Mouse (Mus musculus) liver, embryonic 14.5 days (tissue): ENCODE data around the gene Gnaq. TPM values are rescaled to one million over a fixed set of nuclear protein-coding genes. Genes with fewer than 3 reads are reported as not detected.

Experiments
- ATAC-seq: fragments of 200-750 bp; cut with Nextera tagmentation; 2 replicates; pipeline ENCODE4 v1.8.0; 2017; ENCODE audit warnings: moderate number of reproducible peaks, mild to moderate bottlenecking, moderate library complexity; ENCODE audit not compliant: insufficient read depth
- DNase-seq, 3 experiments: peaks; one replicate each; pipeline ENCODE4 v3.0.0-alpha.2; 2012 to 2013; ENCODE audit warnings: low read depth in 3 of 3, low spot score in 3 of 3
- H3K27ac ChIP-seq: fragments of 300-500 bp; sonication (generic); 2 replicates; pipeline ENCODE4 v1.5.1; 2014; ENCODE audit warnings: moderate library complexity, mild to moderate bottlenecking, control low read depth, inconsistent platforms
- H3K27me3 ChIP-seq: fragments of 300-500 bp; sonication (generic); 2 replicates; pipeline ENCODE4 v1.6.1; 2014; ENCODE audit warnings: mild to moderate bottlenecking, low read length, moderate library complexity; ENCODE audit not compliant: control insufficient read depth, insufficient read depth
- H3K36me3 ChIP-seq: fragments of 300-500 bp; sonication (generic); replicated peaks from 2 replicates; pipeline ENCODE4 v1.6.1; 2014; ENCODE audit warnings: low read depth; ENCODE audit not compliant: control insufficient read depth, insufficient read depth
- H3K4me1 ChIP-seq, 2 experiments: fragments of 200-500 bp in 1 of 2; fragments of 300-500 bp in 1 of 2; sonication (generic) in 1 of 2; replicated peaks; 2 replicates each; pipeline ENCODE4 v1.6.1; 2012 to 2014; ENCODE audit warnings: antibody characterized with exemption in 1 of 2, inconsistent platforms in 1 of 2, low read length in 1 of 2; ENCODE audit not compliant: control insufficient read depth in 2 of 2, insufficient read depth in 2 of 2
- H3K4me2 ChIP-seq: fragments of 300-500 bp; sonication (generic); 2 replicates; pipeline ENCODE4 v1.6.1; 2014; ENCODE audit warnings: low read depth, mild to moderate bottlenecking, control low read depth, moderate library complexity
- H3K4me3 ChIP-seq, 2 experiments: fragments of 200-500 bp in 1 of 2; fragments of 300-500 bp in 1 of 2; sonication (generic) in 1 of 2; 2 replicates each; pipeline ENCODE4 v1.5.1; 2012 to 2014; ENCODE audit warnings: low read depth in 2 of 2, low read length in 2 of 2, mild to moderate bottlenecking in 2 of 2, control low read depth in 1 of 2, inconsistent platforms in 1 of 2, moderate library complexity in 1 of 2; ENCODE audit not compliant: insufficient read depth in 1 of 2
- H3K9ac ChIP-seq: fragments of 300-500 bp; sonication (generic); replicated peaks from 2 replicates; pipeline ENCODE4 v1.6.1; 2014; ENCODE audit warnings: mild to moderate bottlenecking, control low read depth, moderate library complexity
- H3K9me3 ChIP-seq: fragments of 300-500 bp; sonication (generic); 2 replicates; pipeline ENCODE4 v1.6.1; 2016; ENCODE audit warnings: low read length, mixed read lengths; ENCODE audit not compliant: control insufficient read depth
- CTCF ChIP-seq: IDR thresholded peaks from 2 replicates; pipeline ENCODE4 v1.5.1; 2016; ENCODE audit warnings: antibody characterized with exemption, low read depth, control low read depth
- EP300 ChIP-seq: IDR thresholded peaks from 2 replicates; pipeline ENCODE4 v1.6.1; 2016; ENCODE audit warnings: antibody characterized with exemption, low read depth
- WGBS: fragments of 180-500 bp; shearing (Covaris S2); extraction: QIAGEN DNeasy Blood & Tissue Kit; methylation state at CpG from one replicate; pipeline ENCODE4 v1.1.7; 2014; ENCODE audit not compliant: insufficient replicate concordance; 5-methylcytosine and 5-hydroxymethylcytosine counted together
- polyA plus RNA-seq, 2 experiments: library from polyadenylated mRNA; depleted of rRNA in 1 of 2; stranded (reverse) in 1 of 2; unstranded in 1 of 2; fragments of >200 nt; fragmentation: Nextera tagmentation in 1 of 2; extraction: Ambion mirVana in 1 of 2; gene quantifications; 2 replicates each; pipeline versions ENCODE4 v1.2.1 to v1.2.3; 2012 to 2014

The Gnaq gene
- polyA plus RNA-seq, 2 experiments = 1.7 to 2.7 TPM

DNA sequence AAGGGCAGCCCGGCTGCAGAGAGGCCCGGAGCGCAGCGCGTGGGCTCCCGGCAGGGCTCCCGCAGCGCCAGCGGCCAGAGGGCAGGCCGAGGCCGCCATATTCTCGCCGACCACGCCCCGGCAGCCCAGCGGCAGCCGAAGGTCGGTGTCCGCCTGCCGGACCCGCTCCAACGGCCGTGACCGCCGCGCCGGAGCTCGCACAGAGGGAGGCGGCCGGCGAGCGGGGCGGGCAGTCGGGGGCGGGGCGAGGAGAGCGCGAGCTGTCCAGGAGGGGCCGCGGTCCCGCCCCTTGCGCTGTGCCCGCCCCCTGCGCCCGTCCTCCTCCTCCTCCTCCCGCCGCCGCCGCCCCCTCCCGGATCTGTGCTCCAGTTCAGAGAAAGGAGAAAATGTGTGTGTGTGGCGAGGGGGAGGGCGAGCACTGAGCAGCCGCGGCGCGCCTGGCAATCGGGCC lies 266 bp upstream of the Gnaq start:
- no peaks in the 10 kb centered on the region for H3K36me3 ChIP-seq
- no peak overlapping the region for H3K27ac ChIP-seq
- ATAC-seq (peak; percentile 87), DNase-seq (peak; percentile 31 to 47 (median 46))
- peak overlapping the region; percentile 67 for H3K4me2 ChIP-seq
- TF ChIP-seq EP300 = no peak
- TF ChIP-seq CTCF = no peak
- peaks cover 44% of the 10 kb centered on the region for H3K27me3 ChIP-seq
- peaks cover 0 to 12% of the 10 kb centered on the region in 2 experiments; a peak in 2 of 4 replicates for H3K4me1 ChIP-seq
- WGBS = under 1% methylated on average over 41 of the region's 57 CpGs
- H3K4me3 ChIP-seq = peak overlapping the region; percentile 60 to 66
- H3K9me3 ChIP-seq = no peaks in the 10 kb centered on the region
- peak overlapping the region; percentile 56 for H3K9ac ChIP-seq

DNA sequence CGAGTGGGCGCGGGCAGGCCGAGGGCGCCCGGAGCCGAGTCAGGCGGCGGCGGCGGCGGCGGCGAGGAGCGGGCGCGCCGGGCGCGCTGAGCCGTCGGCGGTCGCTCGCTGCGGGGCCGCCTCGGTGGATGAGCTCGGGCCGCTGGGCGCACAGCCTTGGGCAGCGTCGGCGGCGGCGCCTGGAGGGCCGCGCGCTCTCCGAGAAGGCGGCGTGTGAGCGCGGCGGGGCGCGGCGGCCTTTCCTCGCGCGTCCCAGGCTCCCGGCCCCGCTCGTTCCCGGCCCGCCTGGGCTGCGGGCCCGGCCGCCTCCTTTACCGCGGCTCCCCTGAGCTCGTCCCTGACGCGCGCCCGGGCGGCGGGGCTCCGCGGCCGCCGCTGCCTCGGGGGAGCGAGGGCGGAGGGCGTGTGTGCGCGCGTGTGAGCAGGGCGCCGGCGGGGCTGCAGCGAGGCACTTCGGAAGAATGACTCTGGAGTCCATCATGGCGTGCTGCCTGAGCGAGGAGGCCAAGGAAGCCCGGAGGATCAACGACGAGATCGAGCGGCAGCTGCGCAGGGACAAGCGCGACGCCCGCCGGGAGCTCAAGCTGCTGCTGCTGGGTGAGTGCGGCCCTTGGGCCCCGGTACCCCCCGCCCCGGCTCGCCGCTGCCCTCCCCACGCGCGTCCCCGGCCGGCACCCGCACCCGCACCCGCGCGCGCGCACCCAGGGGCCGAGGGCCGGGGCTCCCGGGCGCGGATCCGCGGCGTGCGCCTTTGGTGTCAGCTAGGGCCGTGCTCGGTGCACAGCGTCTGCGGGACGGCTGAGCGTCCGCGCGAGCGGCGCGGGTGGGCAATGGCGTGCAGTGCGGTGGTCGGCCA lies 462 bp downstream of the Gnaq start:
- TF ChIP-seq EP300 = no peak
- TF ChIP-seq CTCF = no peak
- under 1% methylated on average over 106 of the region's 139 CpGs for WGBS
- peak overlapping the region; percentile 67 for H3K4me2 ChIP-seq

DNA sequence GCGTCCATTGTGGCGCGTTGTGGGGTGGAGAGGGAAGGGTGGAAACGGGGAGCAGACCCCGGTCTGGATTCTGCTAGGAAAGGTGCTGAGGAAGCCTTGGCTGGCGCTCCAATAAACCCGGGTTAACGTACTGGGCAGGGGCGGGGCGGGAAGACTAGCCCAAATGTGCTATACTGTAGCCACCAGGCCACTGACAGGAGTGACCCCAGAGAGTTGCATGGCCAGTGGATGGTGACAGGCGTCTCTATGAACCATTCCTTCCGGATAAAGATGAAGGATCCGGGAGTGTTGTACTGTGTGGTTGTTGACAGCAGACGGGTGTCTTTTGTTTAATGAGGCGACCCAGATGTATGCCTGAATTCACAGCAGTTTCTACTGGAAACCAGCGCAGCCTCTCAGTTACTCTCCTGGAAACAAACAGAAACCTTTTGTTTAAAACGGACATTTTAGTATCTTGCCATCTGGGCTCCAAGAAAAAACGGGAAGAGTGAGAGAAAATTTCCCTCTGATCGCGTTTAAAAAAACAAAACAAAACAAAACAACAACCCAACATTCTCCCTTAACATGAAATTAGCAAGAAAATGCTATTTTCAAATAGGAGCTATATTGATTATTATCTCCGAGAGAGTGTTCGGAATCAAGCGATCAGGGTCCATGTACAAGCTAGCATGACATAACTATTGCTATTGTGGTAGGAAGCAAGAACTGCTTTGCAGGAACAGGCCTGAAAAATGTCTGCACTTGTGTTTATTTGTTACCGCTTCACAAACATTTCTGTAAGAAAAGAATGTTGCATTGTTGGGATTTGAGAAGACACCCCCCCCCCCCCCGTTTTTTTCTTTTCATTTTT lies 1.3 kb downstream of the Gnaq start:
- no peak overlapping the region for H3K27ac ChIP-seq
- H3K9ac ChIP-seq = no peak overlapping the region
- DNase-seq (no peak), ATAC-seq (no peak)
- peak overlapping the region; percentile 67 for H3K4me2 ChIP-seq
- 8% methylated on average over 25 of the region's 25 CpGs for WGBS
- no peaks in the 10 kb centered on the region for H3K36me3 ChIP-seq
- peak overlapping the region; percentile 60 to 66 for H3K4me3 ChIP-seq
- H3K27me3 ChIP-seq = peaks cover 44% of the 10 kb centered on the region
- H3K9me3 ChIP-seq = no peaks in the 10 kb centered on the region
- no peak for TF ChIP-seq EP300
- no peak for TF ChIP-seq CTCF
- H3K4me1 ChIP-seq = peaks cover 0 to 18% of the 10 kb centered on the region in 2 experiments; a peak in 2 of 4 replicates

More for the DNA sequence above, 462 bp downstream of the Gnaq start:
- ATAC-seq (peak; percentile 21), DNase-seq (no peak)
- Histone ChIP-seq H3K27ac (no peak overlapping the region), H3K9me3 (no peaks in the 10 kb centered on the region), H3K4me1 (peaks cover 0 to 13% of the 10 kb centered on the region in 2 experiments; a peak in 2 of 4 replicates), H3K9ac (peak overlapping the region; percentile 56), H3K4me3 (peak overlapping the region; percentile 60 to 66), H3K27me3 (peaks cover 44% of the 10 kb centered on the region), H3K36me3 (no peaks in the 10 kb centered on the region)

DNA sequence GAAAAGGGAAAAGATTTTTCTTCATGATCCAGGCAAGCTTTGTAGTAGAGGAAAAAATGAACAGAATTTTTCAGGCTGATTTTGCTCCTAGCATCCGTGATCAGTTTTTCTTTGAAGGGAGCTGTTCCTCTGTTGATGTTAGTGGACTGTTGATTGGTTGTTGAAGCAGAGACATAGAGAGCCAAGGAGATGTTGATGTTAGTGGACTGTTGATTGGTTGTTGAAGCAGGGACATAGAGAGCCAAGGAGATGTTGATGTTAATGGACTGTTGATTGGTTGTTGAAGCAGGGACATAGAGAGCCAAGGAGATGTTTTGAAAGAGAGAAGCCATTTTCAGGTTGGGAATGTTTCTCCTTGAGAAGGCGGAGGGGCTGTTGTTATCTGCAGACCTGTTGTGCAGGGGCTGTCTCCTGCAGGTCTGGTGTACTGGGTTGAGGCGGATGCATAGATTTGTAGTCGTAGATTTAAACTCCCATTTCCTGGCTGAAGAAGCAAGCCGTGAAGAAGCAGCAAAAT lies 5.5 kb downstream of the Gnaq start:
- Histone ChIP-seq H3K4me2 (no peak overlapping the region), H3K27ac (no peak overlapping the region), H3K9me3 (no peaks in the 10 kb centered on the region), H3K4me1 (peaks cover 2 to 36% of the 10 kb centered on the region in 2 experiments; a peak in 2 of 4 replicates), H3K9ac (no peak overlapping the region), H3K27me3 (peaks cover 23% of the 10 kb centered on the region), H3K4me3 (no peak overlapping the region), H3K36me3 (no peaks in the 10 kb centered on the region)
- TF ChIP-seq CTCF (no peak), EP300 (no peak)
- 37% methylated on average over 5 of the region's 5 CpGs for WGBS
- ATAC-seq (no peak), DNase-seq (no peak)
